23 mouse cellular contexts compared by ENCODE assay signal in genomic region chr5:20074867-20075266, GRCm38 (mm10).
A peak's percentile ranks its signal among the peaks of the same experiment; 100 is the strongest.
DNase-seq lines count a peak whose midpoint lies in the region; ATAC-seq and TF ChIP-seq lines count a peak whose summit lies in the region.
"Had no signal": no experiment of that assay in that cellular context is flagged by ENCODE, and none has a peak within 500 bp of the region (broad histone marks: within the 10 kb centered on the region; RNA-seq: fewer than 3 reads in every experiment).

No protein-coding gene starts in this region.

- no peak overlapping the region for H3K4me3 ChIP-seq in forebrain, embryonic 15.5 days
- no peak overlapping the region for H3K4me3 ChIP-seq in forebrain, embryonic 12.5 days (replicated peaks)
- no peak overlapping the region for H3K4me3 ChIP-seq in layer of hippocampus, adult 2 months
- no peak overlapping the region for H3K4me3 ChIP-seq in midbrain, embryonic 12.5 days
- no peak overlapping the region for H3K4me3 ChIP-seq in midbrain, embryonic 14.5 days (replicated peaks; ENCODE audit: low read depth, low read length)
- no peak overlapping the region for H3K4me3 ChIP-seq in midbrain, embryonic 16.5 days (ENCODE audit: low read depth, low read length)
- H3K4me3 ChIP-seq in midbrain, embryonic 10.5 days, result no peak overlapping the region
- H3K4me3 ChIP-seq: embryonic facial prominence, embryonic 13.5 days; embryonic facial prominence, embryonic 15.5 days; erythroblast, embryonic 14.5 days; forebrain, embryonic 10.5 days had no signal

- TF ChIP-seq CTCF in layer of hippocampus, adult 2 months (conservative IDR thresholded peaks at IDR 0.05), result no peak

- no peak for DNase-seq in layer of hippocampus, adult 2 months (ENCODE audit: low spot score in 2 of 2)
- no peak for DNase-seq in layer of hippocampus, adult 11-12 months (ENCODE audit: low spot score)
- no peak for DNase-seq in midbrain, embryonic 14.5 days
- no peak for DNase-seq in midbrain, embryonic 10.5 days (ENCODE audit: low spot score)
- DNase-seq: adrenal gland, adult 2 months; adrenal gland, postnatal 10 days; adrenal gland, postnatal 25 days; cerebellum, adult 11 months; cerebellum, adult 18-20 months; cerebellum, adult 8-10 months; cerebellum, adult 9-11 months; cerebellum, postnatal 14 days; cerebellum, postnatal 36 days; embryo, embryonic 11 days had no signal

- H3K9ac ChIP-seq in forebrain, embryonic 15.5 days (replicated peaks), result no peak overlapping the region
- H3K9ac ChIP-seq in forebrain, embryonic 12.5 days, result no peak overlapping the region
- no peak overlapping the region for H3K9ac ChIP-seq in midbrain, embryonic 12.5 days (replicated peaks)
- H3K9ac ChIP-seq in midbrain, embryonic 14.5 days (replicated peaks; ENCODE audit: low read length), result no peak overlapping the region
- no peak overlapping the region for H3K9ac ChIP-seq in midbrain, embryonic 16.5 days (ENCODE audit: low read depth, low read length)
- H3K9ac ChIP-seq: embryonic facial prominence, embryonic 13.5 days; embryonic facial prominence, embryonic 15.5 days had no signal

- no peaks in the 10 kb centered on the region for H3K4me1 ChIP-seq in forebrain, embryonic 15.5 days
- H3K4me1 ChIP-seq in forebrain, embryonic 12.5 days, result no peaks in the 10 kb centered on the region
- no peaks in the 10 kb centered on the region for H3K4me1 ChIP-seq in midbrain, embryonic 12.5 days
- H3K4me1 ChIP-seq in midbrain, embryonic 14.5 days (ENCODE audit: control insufficient read depth, insufficient read depth, low read length), result no peaks in the 10 kb centered on the region
- peaks cover 3% of the 10 kb centered on the region; the same call in 1 of the 2 replicates for H3K4me1 ChIP-seq in midbrain, embryonic 16.5 days (ENCODE audit: control insufficient read depth, insufficient read depth, low read length)
- H3K4me1 ChIP-seq in midbrain, embryonic 10.5 days, result peaks cover 4% of the 10 kb centered on the region; the same call in 1 of the 2 replicates
- H3K4me1 ChIP-seq: embryonic facial prominence, embryonic 13.5 days; embryonic facial prominence, embryonic 15.5 days; forebrain, embryonic 10.5 days had no signal

- H3K27me3 ChIP-seq in forebrain, embryonic 15.5 days, result no peaks in the 10 kb centered on the region
- H3K27me3 ChIP-seq in forebrain, embryonic 12.5 days, result no peaks in the 10 kb centered on the region
- no peaks in the 10 kb centered on the region for H3K27me3 ChIP-seq in midbrain, embryonic 12.5 days
- H3K27me3 ChIP-seq in midbrain, embryonic 14.5 days (ENCODE audit: control insufficient read depth, insufficient read depth, low read length), result no peaks in the 10 kb centered on the region
- no peaks in the 10 kb centered on the region for H3K27me3 ChIP-seq in midbrain, embryonic 16.5 days (ENCODE audit: control insufficient read depth, insufficient read depth, low read depth, low read length)
- peaks cover 11% of the 10 kb centered on the region; the same call in 1 of the 2 replicates for H3K27me3 ChIP-seq in midbrain, embryonic 10.5 days (ENCODE audit: low read depth, poor library complexity, severe bottlenecking)
- H3K27me3 ChIP-seq: embryonic facial prominence, embryonic 13.5 days; embryonic facial prominence, embryonic 15.5 days had no signal

- peak; percentile 23; the same call in 1 of the 2 replicates for ATAC-seq in forebrain, embryonic 15.5 days (replicated peaks)
- no peak for ATAC-seq in forebrain, embryonic 12.5 days (ENCODE audit: low FRiP score)
- ATAC-seq in midbrain, embryonic 12.5 days (ENCODE audit: low FRiP score, low read depth), result peak; percentile 62
- no peak for ATAC-seq in midbrain, embryonic 14.5 days (ENCODE audit: low FRiP score, low TSS enrichment)
- ATAC-seq in midbrain, embryonic 16.5 days, result peak; percentile 69; the same call in 1 of the 2 replicates
- ATAC-seq: forebrain, embryonic 16.5 days had no signal

- 88% methylated on average over 4 of the region's 4 CpGs for WGBS in forebrain, embryonic 15.5 days
- 95% methylated on average over 4 of the region's 4 CpGs for WGBS in forebrain, embryonic 12.5 days
- 84% methylated on average over 4 of the region's 4 CpGs for WGBS in midbrain, embryonic 12.5 days
- WGBS in midbrain, embryonic 14.5 days, result 92% methylated on average over 4 of the region's 4 CpGs
- 97% methylated on average over 4 of the region's 4 CpGs for WGBS in midbrain, embryonic 16.5 days
- 92% methylated on average over 4 of the region's 4 CpGs for WGBS in midbrain, embryonic 10.5 days

- H3K9me3 ChIP-seq in forebrain, embryonic 15.5 days, result no peaks in the 10 kb centered on the region
- H3K9me3 ChIP-seq in forebrain, embryonic 12.5 days, result no peaks in the 10 kb centered on the region
- no peaks in the 10 kb centered on the region for H3K9me3 ChIP-seq in midbrain, embryonic 12.5 days
- H3K9me3 ChIP-seq in midbrain, embryonic 14.5 days (ENCODE audit: control insufficient read depth, low read length), result no peaks in the 10 kb centered on the region
- no peaks in the 10 kb centered on the region for H3K9me3 ChIP-seq in midbrain, embryonic 16.5 days (replicated peaks; ENCODE audit: control insufficient read depth, low read length, poor library complexity, severe bottlenecking)
- H3K9me3 ChIP-seq in midbrain, embryonic 10.5 days (replicated peaks), result no peaks in the 10 kb centered on the region
- H3K9me3 ChIP-seq: embryonic facial prominence, embryonic 13.5 days; embryonic facial prominence, embryonic 15.5 days; forebrain, embryonic 10.5 days had no signal

- H3K4me2 ChIP-seq in forebrain, embryonic 15.5 days (replicated peaks), result no peak overlapping the region
- H3K4me2 ChIP-seq in forebrain, embryonic 12.5 days, result no peak overlapping the region
- no peak overlapping the region for H3K4me2 ChIP-seq in midbrain, embryonic 12.5 days (replicated peaks)
- no peak overlapping the region for H3K4me2 ChIP-seq in midbrain, embryonic 14.5 days (ENCODE audit: low read length)
- H3K4me2 ChIP-seq in midbrain, embryonic 16.5 days (ENCODE audit: low read length), result no peak overlapping the region
- H3K4me2 ChIP-seq: embryonic facial prominence, embryonic 13.5 days; embryonic facial prominence, embryonic 15.5 days had no signal

- no peak overlapping the region for H3K27ac ChIP-seq in forebrain, embryonic 15.5 days (replicated peaks)
- no peak overlapping the region for H3K27ac ChIP-seq in forebrain, embryonic 12.5 days
- H3K27ac ChIP-seq in layer of hippocampus, adult 2 months, result peak overlapping the region; percentile 37; the same call in 1 of the 2 replicates
- H3K27ac ChIP-seq in midbrain, embryonic 12.5 days (replicated peaks), result no peak overlapping the region
- H3K27ac ChIP-seq in midbrain, embryonic 14.5 days (replicated peaks; ENCODE audit: low read depth, low read length), result no peak overlapping the region
- no peak overlapping the region for H3K27ac ChIP-seq in midbrain, embryonic 16.5 days (ENCODE audit: low read length)
- H3K27ac ChIP-seq in midbrain, embryonic 10.5 days (replicated peaks), result no peak overlapping the region
- H3K27ac ChIP-seq: embryonic facial prominence, embryonic 13.5 days; embryonic facial prominence, embryonic 15.5 days; forebrain, embryonic 10.5 days had no signal

- H3K36me3 ChIP-seq in forebrain, embryonic 15.5 days, result no peaks in the 10 kb centered on the region
- no peaks in the 10 kb centered on the region for H3K36me3 ChIP-seq in forebrain, embryonic 12.5 days (replicated peaks)
- H3K36me3 ChIP-seq in midbrain, embryonic 12.5 days, result no peaks in the 10 kb centered on the region
- H3K36me3 ChIP-seq in midbrain, embryonic 14.5 days (ENCODE audit: control insufficient read depth, insufficient read depth, low read length), result no peaks in the 10 kb centered on the region
- H3K36me3 ChIP-seq in midbrain, embryonic 16.5 days (ENCODE audit: control insufficient read depth, insufficient read depth, low read length), result no peaks in the 10 kb centered on the region
- H3K36me3 ChIP-seq in midbrain, embryonic 10.5 days, result no peaks in the 10 kb centered on the region
- H3K36me3 ChIP-seq: embryonic facial prominence, embryonic 13.5 days; embryonic facial prominence, embryonic 15.5 days; forebrain, embryonic 10.5 days had no signal

Comparison
In these comparisons a context has a peak if more than half of its experiments do, and no peak if none do; other contexts are left out.
1. ATAC-seq: peak in forebrain, embryonic 15.5 days (single experiment), midbrain, embryonic 12.5 days (single experiment) and midbrain, embryonic 16.5 days (single experiment); none in forebrain, embryonic 12.5 days (single experiment) and midbrain, embryonic 14.5 days (single experiment).